Mouse (Mus musculus): Measurements from ENCODE around the gene Trir.
A peak's percentile ranks its signal among the peaks of the same experiment; 100 is the strongest.

Trir gene

GRCm38 (mm10) chr8:84995680-84996079 is 30.9 kb upstream of the Trir start:
- DNase-seq: peak; percentile 40

- no peak for DNase-seq
Measured at GRCm38 (mm10) chr8:84996978-84997377, 29.6 kb upstream of the Trir start.

GRCm38 (mm10) chr8:84997649-84998295 is 28.9 kb upstream of the Trir start:
- peak; percentile 93 for DNase-seq

- DNase-seq: peak; percentile 32
Measured at GRCm38 (mm10) chr8:85007686-85008085, 18.9 kb upstream of the Trir start.

GRCm38 (mm10) chr8:85011242-85011641 is 15.4 kb upstream of the Trir start:
- DNase-seq: peak; percentile 25

- peak; percentile 90 for DNase-seq
Measured at GRCm38 (mm10) chr8:85013230-85013840, 13.3 kb upstream of the Trir start.

GRCm38 (mm10) chr8:85014431-85014830 is 12.2 kb upstream of the Trir start, which contains the start of gene Best2:
TSS of gene Best2 (minus strand) at chr8:85014531.
- no peak for DNase-seq

GRCm38 (mm10) chr8:85016724-85017123 is 9.9 kb upstream of the Trir start:
- no peak for DNase-seq

GRCm38 (mm10) chr8:85017209-85017608 is 9.4 kb upstream of the Trir start:
- no peak for DNase-seq

GRCm38 (mm10) chr8:85021514-85022055 is 5.0 kb upstream of the Trir start:
- no peak for DNase-seq

GRCm38 (mm10) chr8:85023846-85024245 is 2.8 kb upstream of the Trir start:
- no peak for DNase-seq

- DNase-seq: peak; percentile 95
Measured at GRCm38 (mm10) chr8:85025098-85025932, 1.3 kb upstream of the Trir start, which contains the start of gene Asna1. TSS of gene Asna1 (minus strand) at chr8:85025281.

- DNase-seq: peak; percentile 36
Measured at GRCm38 (mm10) chr8:85027516-85027855, 863 bp downstream of the Trir start.

GRCm38 (mm10) chr8:85027922-85028321 is 1.3 kb downstream of the Trir start:
- no peak for DNase-seq

- no peak for DNase-seq
Measured at GRCm38 (mm10) chr8:85029271-85029670, 2.6 kb downstream of the Trir start.

GRCm38 (mm10) chr8:85032622-85033311 is 6.1 kb downstream of the Trir start:
- DNase-seq: no peak

- no peak for DNase-seq
Measured at GRCm38 (mm10) chr8:85033867-85034266, 7.2 kb downstream of the Trir start.

- DNase-seq: peak; percentile 91
Measured at GRCm38 (mm10) chr8:85034764-85035163, 8.1 kb downstream of the Trir start.

GRCm38 (mm10) chr8:85035165-85035727 is 8.6 kb downstream of the Trir start:
- DNase-seq: no peak

- DNase-seq: peak; percentile 32
Measured at GRCm38 (mm10) chr8:85035728-85036310, 9.2 kb downstream of the Trir start.

GRCm38 (mm10) chr8:85036381-85036717 is 9.7 kb downstream of the Trir start:
- no peak for DNase-seq

- peak; percentile 96 for DNase-seq
Measured at GRCm38 (mm10) chr8:85036718-85037365, 10.2 kb downstream of the Trir start, which contains the start of gene Tnpo2. TSS of gene Tnpo2 (plus strand) at chr8:85036915.

All from embryo, embryonic 11 days (tissue).